In the genomic region with DNA sequence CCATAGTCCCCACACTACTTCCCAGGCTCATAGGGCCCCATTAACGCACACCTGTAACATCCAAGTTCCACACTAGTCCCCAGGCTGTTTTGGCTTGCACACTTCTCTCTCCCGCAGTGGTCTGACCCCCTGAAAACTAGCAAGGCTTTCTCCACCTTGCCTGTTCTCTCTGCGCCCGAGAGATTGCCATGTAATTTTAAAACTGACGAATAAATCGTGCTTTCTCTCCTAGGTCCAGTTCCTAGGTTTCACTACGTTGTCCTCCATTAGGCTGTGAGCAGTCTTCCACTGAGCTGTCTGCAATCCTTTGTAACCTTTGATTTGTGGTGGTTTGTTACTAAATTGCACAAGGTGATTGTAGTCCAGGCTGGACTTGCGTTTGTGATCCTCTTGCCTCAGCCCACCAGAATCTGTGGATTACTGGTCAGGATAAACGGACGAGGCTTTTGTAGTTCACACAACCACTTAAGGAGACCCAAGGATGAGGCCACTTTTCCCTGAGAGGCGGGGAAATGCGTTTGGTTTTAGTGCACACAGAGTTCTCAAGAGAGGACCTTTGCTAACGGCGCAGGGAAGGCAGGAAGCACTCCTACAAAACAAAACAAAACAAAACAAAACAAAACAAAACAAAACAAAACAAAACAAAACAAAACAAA, we compare ENCODE assay signal across 13 mouse cellular contexts. TPM values are rescaled to one million over a fixed set of nuclear protein-coding genes. Genes with fewer than 3 reads are reported as not detected.
DNase-seq lines count a peak whose midpoint lies in the region; ATAC-seq and TF ChIP-seq lines count a peak whose summit lies in the region.
"Not testable (repeated sequence)": the region's sequence is repeated elsewhere in the genome, so short reads cannot be mapped to it uniquely, and the experiment has no call there.
"Had no signal": no experiment of that assay in that cellular context is flagged by ENCODE, and none has a peak within 500 bp of the region (broad histone marks: within the 10 kb centered on the region; RNA-seq: fewer than 3 reads in every experiment).

No protein-coding gene starts in this region.

- TF ChIP-seq POLR2A in ES-Bruce4 (IDR thresholded peaks at IDR 0.05; ENCODE audit: insufficient read depth, low read length) = not testable (repeated sequence)

- ATAC-seq in forebrain, postnatal 0 days; hindbrain, embryonic 12.5 days (ENCODE audit: low FRiP score); liver, embryonic 15.5 days (ENCODE audit: insufficient read depth); midbrain, embryonic 16.5 days; stomach, postnatal 0 days (ENCODE audit: low FRiP score, low TSS enrichment): not testable (repeated sequence)

- H3K4me3 ChIP-seq in ES-Bruce4 (ENCODE audit: low read depth, low read length) = peak overlapping the region; percentile 78
- H3K4me3 ChIP-seq in embryonic facial prominence, embryonic 10.5 days = peak overlapping the region; percentile 76
- H3K4me3 ChIP-seq in forebrain, postnatal 0 days (ENCODE audit: low read depth, low read length) = peak overlapping the region; percentile 51
- H3K4me3 ChIP-seq in hindbrain, embryonic 12.5 days = peak overlapping the region; percentile 42
- peak overlapping the region; percentile 67 for H3K4me3 ChIP-seq in liver, embryonic 15.5 days (replicated peaks)
- peak overlapping the region; percentile 58 for H3K4me3 ChIP-seq in midbrain, embryonic 16.5 days (ENCODE audit: low read depth, low read length)
- peak overlapping the region; percentile 37 for H3K4me3 ChIP-seq in stomach, postnatal 0 days (ENCODE audit: low read depth, low read length)

- H3K27me3 ChIP-seq in ES-Bruce4 (ENCODE audit: control insufficient read depth, insufficient read depth, low read length, poor library complexity, severe bottlenecking); embryonic facial prominence, embryonic 10.5 days (replicated peaks; ENCODE audit: low read depth, poor library complexity, severe bottlenecking); forebrain, postnatal 0 days (ENCODE audit: insufficient read depth, low read length); hindbrain, embryonic 12.5 days; liver, embryonic 15.5 days; midbrain, embryonic 16.5 days (ENCODE audit: control insufficient read depth, insufficient read depth, low read depth, low read length); stomach, postnatal 0 days (ENCODE audit: control insufficient read depth, insufficient read depth, low read length): not testable (repeated sequence)

- H3K4me1 ChIP-seq in ES-Bruce4 (ENCODE audit: control insufficient read depth, insufficient read depth, low read length); forebrain, postnatal 0 days (ENCODE audit: insufficient read depth); hindbrain, embryonic 12.5 days; midbrain, embryonic 16.5 days (ENCODE audit: control insufficient read depth, insufficient read depth, low read length); stomach, postnatal 0 days (replicated peaks; ENCODE audit: control insufficient read depth, insufficient read depth): not testable (repeated sequence)
- peaks cover 17% of the 10 kb centered on the region; the same call in 1 of the 2 replicates for H3K4me1 ChIP-seq in embryonic facial prominence, embryonic 10.5 days
- peaks cover 40% of the 10 kb centered on the region for H3K4me1 ChIP-seq in liver, embryonic 15.5 days (replicated peaks)

- WGBS in embryonic facial prominence, embryonic 10.5 days = 12% methylated on average over 14 of the region's 14 CpGs
- 16% methylated on average over 14 of the region's 14 CpGs for WGBS in forebrain, postnatal 0 days
- WGBS in hindbrain, embryonic 12.5 days = 14% methylated on average over 14 of the region's 14 CpGs
- 22% methylated on average over 14 of the region's 14 CpGs for WGBS in liver, embryonic 15.5 days (ENCODE audit: insufficient replicate concordance)
- WGBS in midbrain, embryonic 16.5 days = 15% methylated on average over 14 of the region's 14 CpGs
- 21% methylated on average over 14 of the region's 14 CpGs for WGBS in stomach, postnatal 0 days

- not testable (repeated sequence) for TF ChIP-seq CTCF in ES-Bruce4 (IDR thresholded peaks at IDR 0.05; ENCODE audit: low read depth, low read length); forebrain, postnatal 0 days (IDR thresholded peaks at IDR 0.05; ENCODE audit: low read depth); stomach, postnatal 0 days (IDR thresholded peaks at IDR 0.05; ENCODE audit: low read depth)

- H3K36me3 ChIP-seq in ES-Bruce4 (ENCODE audit: control insufficient read depth, insufficient read depth, low read length, poor library complexity, severe bottlenecking); embryonic facial prominence, embryonic 10.5 days (replicated peaks); forebrain, postnatal 0 days (ENCODE audit: insufficient read depth); hindbrain, embryonic 12.5 days; liver, embryonic 15.5 days (replicated peaks); midbrain, embryonic 16.5 days (ENCODE audit: control insufficient read depth, insufficient read depth, low read length); stomach, postnatal 0 days (ENCODE audit: control insufficient read depth, insufficient read depth, low read length): not testable (repeated sequence)

- peak overlapping the region; percentile 68 for H3K4me2 ChIP-seq in forebrain, postnatal 0 days (ENCODE audit: low read depth)
- H3K4me2 ChIP-seq in hindbrain, embryonic 12.5 days (replicated peaks) = peak overlapping the region; percentile 74
- H3K4me2 ChIP-seq in liver, embryonic 15.5 days = peak overlapping the region; percentile 94
- peak overlapping the region; percentile 83 for H3K4me2 ChIP-seq in midbrain, embryonic 16.5 days (ENCODE audit: low read length)
- peak overlapping the region; percentile 66 for H3K4me2 ChIP-seq in stomach, postnatal 0 days (replicated peaks; ENCODE audit: low read depth)

- H3K27ac ChIP-seq in ES-Bruce4 (ENCODE audit: insufficient read depth, low read length); embryonic facial prominence, embryonic 10.5 days (replicated peaks); forebrain, postnatal 0 days (ENCODE audit: low read depth, low read length); hindbrain, embryonic 12.5 days; midbrain, embryonic 16.5 days (ENCODE audit: low read length); stomach, postnatal 0 days (replicated peaks): not testable (repeated sequence)
- H3K27ac ChIP-seq in liver, embryonic 15.5 days (replicated peaks) = peak overlapping the region; percentile 51; the same call in 1 of the 2 replicates

- H3K9ac ChIP-seq in ES-Bruce4 (ENCODE audit: low read depth, poor library complexity, severe bottlenecking) = peak overlapping the region; percentile 54
- peak overlapping the region; percentile 47; the same call in 1 of the 2 replicates for H3K9ac ChIP-seq in forebrain, postnatal 0 days
- H3K9ac ChIP-seq in hindbrain, embryonic 12.5 days = peak overlapping the region; percentile 46; the same call in 1 of the 2 replicates
- H3K9ac ChIP-seq in liver, embryonic 15.5 days = peak overlapping the region; percentile 70
- peak overlapping the region; percentile 62 for H3K9ac ChIP-seq in midbrain, embryonic 16.5 days (ENCODE audit: low read depth, low read length)
- H3K9ac ChIP-seq in stomach, postnatal 0 days (ENCODE audit: low read length) = not testable (repeated sequence)

- not testable (repeated sequence) for DNase-seq in embryonic facial prominence, embryonic 10.5 days (ENCODE audit: low spot score); stomach, postnatal 0 days (ENCODE audit: low spot score)
- peak; percentile 18 for DNase-seq in forebrain, postnatal 0 days
- DNase-seq in kidney, postnatal 10 days = peak; percentile 13

- not testable (repeated sequence) for H3K9me3 ChIP-seq in ES-Bruce4 (replicated peaks; ENCODE audit: control insufficient read depth, insufficient read depth, low read length, poor library complexity, severe bottlenecking); embryonic facial prominence, embryonic 10.5 days; forebrain, postnatal 0 days (ENCODE audit: low read length); hindbrain, embryonic 12.5 days (replicated peaks); liver, embryonic 15.5 days (replicated peaks); midbrain, embryonic 16.5 days (replicated peaks; ENCODE audit: control insufficient read depth, low read length, poor library complexity, severe bottlenecking); stomach, postnatal 0 days (ENCODE audit: control insufficient read depth, low read length)

- not testable (repeated sequence) for TF ChIP-seq EP300 in ES-Bruce4 (IDR thresholded peaks at IDR 0.05; ENCODE audit: insufficient read depth, low read depth, low read length); stomach, postnatal 0 days (optimal IDR thresholded peaks at IDR 0.05)

RNA-seq across cellular contexts. Expression of a gene that starts 28.2 kb away (rescaled TPM):
- polyA plus RNA-seq in ES-Bruce4 (2011; ENCODE audit: insufficient read depth, insufficient read length, low read depth, missing spikeins) = 0.88 and 1.2 TPM in 2 replicates
- polyA plus RNA-seq in embryonic facial prominence, embryonic 10.5 days (2016; fragmentation: Nextera tagmentation; extraction: Ambion mirVana) = 1.4 and 1.5 TPM in 2 replicates
- total RNA-seq in forebrain, postnatal 0 days (2014; rRNA removed) = 0.54 and 1.6 TPM in 2 replicates
- 0.82 and 1.4 TPM in 2 replicates for polyA plus RNA-seq in forebrain, postnatal 0 days (2015; fragmentation: Nextera tagmentation; extraction: Ambion mirVana)
- polyA plus RNA-seq in hindbrain, embryonic 12.5 days (2016; fragmentation: Nextera tagmentation; extraction: Ambion mirVana) = 0.70 and 2.5 TPM in 2 replicates
- 7.1 and 8.5 TPM in 2 replicates for polyA plus RNA-seq in liver, embryonic 15.5 days (2015; fragmentation: Nextera tagmentation; extraction: Ambion mirVana)
- 1.8 and 2.4 TPM in 2 replicates for polyA plus RNA-seq in midbrain, embryonic 16.5 days (2015; fragmentation: Nextera tagmentation; extraction: Ambion mirVana)
- polyA plus RNA-seq in stomach, postnatal 0 days (2015; fragmentation: Nextera tagmentation; extraction: Ambion mirVana) = 0.10 and 0.28 TPM in 2 replicates
- total RNA-seq: hematopoietic stem cell, adult 5-6 weeks had no signal

RNA-seq across cellular contexts. Expression of a gene that starts 44.6 kb away (rescaled TPM):
- polyA plus RNA-seq in ES-Bruce4 (2011; ENCODE audit: insufficient read depth, insufficient read length, low read depth, missing spikeins) = 4.6 TPM in 2 replicates
- not detected in 2 replicates for polyA plus RNA-seq in embryonic facial prominence, embryonic 10.5 days (2016; fragmentation: Nextera tagmentation; extraction: Ambion mirVana)
- total RNA-seq in forebrain, postnatal 0 days (2014; rRNA removed) = not detected in 2 replicates
- polyA plus RNA-seq in forebrain, postnatal 0 days (2015; fragmentation: Nextera tagmentation; extraction: Ambion mirVana) = not detected in 2 replicates
- not detected in 2 replicates for polyA plus RNA-seq in hindbrain, embryonic 12.5 days (2016; fragmentation: Nextera tagmentation; extraction: Ambion mirVana)
- polyA plus RNA-seq in liver, embryonic 15.5 days (2015; fragmentation: Nextera tagmentation; extraction: Ambion mirVana) = not detected in 2 replicates
- not detected in 2 replicates for polyA plus RNA-seq in midbrain, embryonic 16.5 days (2015; fragmentation: Nextera tagmentation; extraction: Ambion mirVana)
- polyA plus RNA-seq in stomach, postnatal 0 days (2015; fragmentation: Nextera tagmentation; extraction: Ambion mirVana) = 0.18 and 0.36 TPM in 2 replicates
- total RNA-seq: gastrocnemius, adult 8-10 months; hematopoietic stem cell, adult 5-6 weeks; layer of hippocampus, adult 8-10 months; left cerebral cortex, postnatal 4 days had no signal
- polyA plus RNA-seq: CD4-positive, CD25-positive, alpha-beta regulatory T cell, adult 4 months had no signal
